In genomic region chr7:97350891-97351290, GRCm38 (mm10) we compare ENCODE assay signal across 26 mouse cellular contexts. TPM values are rescaled to one million over a fixed set of nuclear protein-coding genes. Genes with fewer than 3 reads are reported as not detected.
DNase-seq lines count a peak whose midpoint lies in the region; ATAC-seq and TF ChIP-seq lines count a peak whose summit lies in the region.
"Had no signal": no experiment of that assay in that cellular context is flagged by ENCODE, and none has a peak within 500 bp of the region (broad histone marks: within the 10 kb centered on the region; RNA-seq: fewer than 3 reads in every experiment).

No protein-coding gene starts in this region.

- H3K4me2 ChIP-seq in liver, embryonic 11.5 days, result no peak overlapping the region
- H3K4me2 ChIP-seq: embryonic facial prominence, embryonic 12.5 days; embryonic facial prominence, embryonic 15.5 days; forebrain, embryonic 12.5 days; forebrain, embryonic 15.5 days; heart, embryonic 11.5 days; hindbrain, embryonic 13.5 days; intestine, embryonic 15.5 days had no signal

- H3K27ac ChIP-seq in liver, embryonic 11.5 days (ENCODE audit: low read depth, low read length), result no peak overlapping the region
- H3K27ac ChIP-seq in gastrocnemius, adult 2 months, result no peak overlapping the region
- H3K27ac ChIP-seq: embryonic facial prominence, embryonic 12.5 days; embryonic facial prominence, embryonic 15.5 days; forebrain, embryonic 12.5 days; forebrain, embryonic 15.5 days; hindbrain, embryonic 10.5 days; hindbrain, embryonic 13.5 days; intestine, embryonic 15.5 days had no signal

- H3K4me1 ChIP-seq in liver, embryonic 11.5 days (replicated peaks; ENCODE audit: control insufficient read depth, insufficient read depth, low read length), result peaks cover 5% of the 10 kb centered on the region; the same call in 1 of the 2 replicates
- peaks cover 54% of the 10 kb centered on the region for H3K4me1 ChIP-seq in E14TG2a.4 (replicated peaks; ENCODE audit: low read depth, low read length)
- H3K4me1 ChIP-seq: embryonic facial prominence, embryonic 12.5 days had no signal

- no peak for TF ChIP-seq CTCF in E14TG2a.4 (conservative IDR thresholded peaks at IDR 0.05; ENCODE audit: low read length)
- no peak for TF ChIP-seq CTCF in gastrocnemius, adult 2 months (IDR thresholded peaks at IDR 0.05)

- no peak overlapping the region for H3K9ac ChIP-seq in liver, embryonic 11.5 days (ENCODE audit: low read depth, low read length)
- H3K9ac ChIP-seq: embryonic facial prominence, embryonic 12.5 days; embryonic facial prominence, embryonic 15.5 days; forebrain, embryonic 12.5 days; forebrain, embryonic 15.5 days; hindbrain, embryonic 13.5 days; intestine, embryonic 15.5 days had no signal

- intact Hi-C loops in heart, postnatal 25 days (cut with DNase I), result no loop called here
- intact Hi-C loops in gastrocnemius, adult 2 months (cut with DNase I), result no loop called here

- DNase-seq in heart, adult 11 months, result peak; percentile 89
- no peak for DNase-seq in heart, postnatal 25 days (ENCODE audit: low spot score)
- peak; percentile 1 for DNase-seq in liver
- no peak for DNase-seq in liver, embryonic 11.5 days (ENCODE audit: low spot score)
- no peak for DNase-seq in gastrocnemius, adult 2 months
- DNase-seq: adrenal gland, adult 8-10 months; adrenal gland, postnatal 25 days; cerebellum, adult 18-20 months; cerebellum, adult 9-11 months; cerebellum, postnatal 25 days; gastrocnemius, postnatal 14 days; heart, adult 18-20 months; heart, postnatal 36 days had no signal

- no peaks in the 10 kb centered on the region for H3K27me3 ChIP-seq in liver, embryonic 11.5 days (replicated peaks; ENCODE audit: control insufficient read depth, insufficient read depth, low read length)
- peaks cover 13% of the 10 kb centered on the region; the same call in 1 of the 2 replicates for H3K27me3 ChIP-seq in E14TG2a.4 (ENCODE audit: insufficient read depth, low read length)
- H3K27me3 ChIP-seq: embryonic facial prominence, embryonic 12.5 days; embryonic facial prominence, embryonic 15.5 days; forebrain, embryonic 12.5 days; forebrain, embryonic 15.5 days; hindbrain, embryonic 13.5 days; intestine, embryonic 15.5 days had no signal

- H3K4me3 ChIP-seq in liver, embryonic 11.5 days (ENCODE audit: low read depth, low read length), result no peak overlapping the region
- H3K4me3 ChIP-seq in E14TG2a.4 (replicated peaks; ENCODE audit: low read length), result peak overlapping the region; percentile 43; the same call in 1 of the 2 replicates
- H3K4me3 ChIP-seq in gastrocnemius, adult 2 months, result no peak overlapping the region
- H3K4me3 ChIP-seq: embryonic facial prominence, embryonic 12.5 days; embryonic facial prominence, embryonic 15.5 days; forebrain, embryonic 12.5 days; forebrain, embryonic 15.5 days; hindbrain, embryonic 10.5 days; hindbrain, embryonic 13.5 days; intestine, embryonic 15.5 days had no signal

- H3K36me3 ChIP-seq in liver, embryonic 11.5 days (ENCODE audit: control insufficient read depth, insufficient read depth, low read length), result no peaks in the 10 kb centered on the region
- H3K36me3 ChIP-seq in E14TG2a.4 (ENCODE audit: insufficient read depth, low read length), result no peaks in the 10 kb centered on the region
- H3K36me3 ChIP-seq: forebrain, embryonic 12.5 days; forebrain, embryonic 15.5 days; intestine, embryonic 15.5 days had no signal

- WGBS in liver, embryonic 11.5 days, result 83% methylated on average over 5 of the region's 5 CpGs

- ATAC-seq in liver, embryonic 11.5 days (replicated peaks; ENCODE audit: low FRiP score), result no peak
- ATAC-seq: activated CD4-positive, CD25-positive, alpha-beta regulatory T cell, adult 4 months; CD4-positive, CD25-positive, alpha-beta regulatory T cell, adult 4 months; forebrain, embryonic 15.5 days; hindbrain, embryonic 16.5 days; intestine, embryonic 15.5 days had no signal

- no peaks in the 10 kb centered on the region for H3K9me3 ChIP-seq in liver, embryonic 11.5 days (ENCODE audit: control insufficient read depth, low read length)
- H3K9me3 ChIP-seq in E14TG2a.4 (ENCODE audit: low read length), result no peaks in the 10 kb centered on the region
- H3K9me3 ChIP-seq: embryonic facial prominence, embryonic 12.5 days; embryonic facial prominence, embryonic 15.5 days; forebrain, embryonic 12.5 days; forebrain, embryonic 15.5 days; hindbrain, embryonic 10.5 days; hindbrain, embryonic 13.5 days; intestine, embryonic 15.5 days had no signal

RNA-seq across cellular contexts. Expression of gene Kctd21, which starts 18.8 kb away (rescaled TPM):
- 1 to 10 TPM; 3.6 to 4.0 TPM for total RNA-seq in heart, postnatal 25 days (2021)
- 2.2 and 2.6 TPM in 2 replicates for polyA plus RNA-seq in liver, embryonic 11.5 days (2014; fragmentation: Nextera tagmentation; extraction: Ambion mirVana)
- 1 to 10 TPM; 3.4 to 5.1 TPM for total RNA-seq in gastrocnemius, adult 2 months (2021)

RNA-seq across cellular contexts. Expression of gene Usp35, which starts 19.1 kb away (rescaled TPM):
- under 1 TPM; 0.61 to 0.65 TPM for total RNA-seq in heart, postnatal 25 days (2021)
- 0.86 and 0.92 TPM in 2 replicates for polyA plus RNA-seq in liver, embryonic 11.5 days (2014; fragmentation: Nextera tagmentation; extraction: Ambion mirVana)
- total RNA-seq in gastrocnemius, adult 2 months (2021), result under 1 TPM; 0.45 to 0.64 TPM
- total RNA-seq: common myeloid progenitor, adult 5-6 weeks had no signal

RNA-seq across cellular contexts. Expression of gene Alg8, which starts 20.5 kb away (rescaled TPM):
- 1 to 10 TPM; 4.8 to 5.4 TPM for total RNA-seq in heart, postnatal 25 days (2021)
- polyA plus RNA-seq in liver, embryonic 11.5 days (2014; fragmentation: Nextera tagmentation; extraction: Ambion mirVana), result 66.4 and 74.2 TPM in 2 replicates
- 1 to 10 TPM; 3.1 to 4.7 TPM for total RNA-seq in gastrocnemius, adult 2 months (2021)

RNA-seq across cellular contexts. Expression of gene Ndufc2, which starts 48.9 kb away (rescaled TPM):
- total RNA-seq in heart, postnatal 25 days (2021), result 100 to 1,000 TPM; 521 to 565 TPM
- polyA plus RNA-seq in liver, embryonic 11.5 days (2014; fragmentation: Nextera tagmentation; extraction: Ambion mirVana), result 355 and 359 TPM in 2 replicates
- total RNA-seq in gastrocnemius, adult 2 months (2021), result 100 to 1,000 TPM; 254 to 341 TPM

Comparison
In these comparisons a context has a peak if more than half of its experiments do, and no peak if none do; other contexts are left out.
1. DNase-seq: peak in heart, adult 11 months (single experiment) and liver (single experiment); none in heart, postnatal 25 days (single experiment), liver, embryonic 11.5 days (single experiment) and gastrocnemius, adult 2 months (single experiment).